Mouse (Mus musculus): ENCODE data around the gene BC017158.

The BC017158 gene

GRCm38 (mm10) chr7:128254978-128255377 lies 43.0 kb downstream of the BC017158 start:
- no peak for DNase-seq

DNA sequence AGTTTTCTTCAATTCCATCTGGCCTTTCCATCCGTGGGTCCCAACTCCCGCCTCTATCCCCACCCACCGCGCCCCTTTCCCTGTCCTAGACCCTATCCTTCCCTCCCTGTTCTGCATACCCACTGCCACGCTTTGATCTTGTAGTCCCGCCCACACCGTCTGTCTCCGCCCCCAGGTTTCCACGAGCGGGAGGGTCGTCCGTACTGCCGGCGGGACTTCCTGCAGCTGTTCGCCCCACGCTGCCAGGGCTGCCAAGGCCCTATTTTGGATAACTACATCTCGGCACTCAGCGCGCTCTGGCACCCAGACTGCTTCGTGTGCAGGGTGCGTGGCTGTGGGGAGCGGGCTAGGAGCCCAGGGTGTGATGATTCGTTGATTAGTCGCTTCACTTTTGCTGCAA lies 45.4 kb downstream of the BC017158 start:
- peak; percentile 74 for DNase-seq

GRCm38 (mm10) chr7:128251946-128252345 lies 46.0 kb downstream of the BC017158 start:
- no peak for DNase-seq

GRCm38 (mm10) chr7:128249998-128250397 lies 48.0 kb downstream of the BC017158 start:
- no peak for DNase-seq

- no peak for DNase-seq
Measured at GRCm38 (mm10) chr7:128248081-128249042, 49.6 kb downstream of the BC017158 start.

- DNase-seq, result peak; percentile 94
Measured at GRCm38 (mm10) chr7:128247443-128247842, 50.5 kb downstream of the BC017158 start.

DNA sequence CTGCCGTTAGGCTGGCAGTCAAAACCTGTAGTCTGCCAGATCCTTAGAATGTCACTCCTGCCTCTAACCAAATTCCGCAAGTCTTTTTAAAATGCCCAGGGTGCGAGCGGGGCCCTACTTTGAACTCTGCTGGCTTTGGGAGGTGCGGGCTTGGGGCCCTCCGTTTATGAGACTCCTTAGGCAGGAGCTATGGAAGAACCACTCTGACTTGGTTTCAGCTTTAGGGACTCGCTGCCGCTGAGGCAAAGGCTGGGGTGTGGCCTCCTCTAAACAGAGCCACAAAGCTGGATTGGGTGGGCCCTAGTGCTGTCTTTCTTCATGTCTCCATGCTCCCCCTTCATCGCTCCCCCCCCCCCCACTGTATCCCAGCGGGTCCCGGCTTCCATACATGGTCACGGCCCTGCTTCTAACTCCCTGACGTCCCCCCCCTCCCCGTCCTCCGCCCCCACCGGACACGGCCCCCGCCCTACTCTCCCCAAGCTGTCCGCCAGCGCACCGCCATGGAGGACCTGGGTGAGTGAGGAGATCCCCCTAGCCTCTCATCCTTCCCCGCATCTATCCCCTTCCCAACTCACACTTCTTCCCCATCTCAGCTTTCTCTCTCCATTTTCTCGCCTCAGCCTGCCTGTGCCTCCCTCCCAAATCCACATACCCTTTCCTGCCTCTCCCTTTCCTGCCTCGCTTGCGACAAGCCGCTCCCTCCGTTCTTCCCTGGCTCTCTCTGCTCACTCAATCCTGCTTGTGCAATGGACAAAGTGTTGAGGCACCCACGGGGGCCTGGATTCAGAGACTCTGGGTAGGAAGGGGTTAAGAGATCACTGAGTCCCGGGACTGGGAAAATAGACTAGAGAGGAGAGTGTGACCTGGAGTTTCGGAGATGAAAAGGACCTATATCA lies 51.2 kb downstream of the BC017158 start, which contains the start of gene Tgfb1i1:
Tgfb1i1 (plus strand) TSS at position 317 of the 896 bp plus-strand sequence.
- peak; percentile 68 for DNase-seq

DNA sequence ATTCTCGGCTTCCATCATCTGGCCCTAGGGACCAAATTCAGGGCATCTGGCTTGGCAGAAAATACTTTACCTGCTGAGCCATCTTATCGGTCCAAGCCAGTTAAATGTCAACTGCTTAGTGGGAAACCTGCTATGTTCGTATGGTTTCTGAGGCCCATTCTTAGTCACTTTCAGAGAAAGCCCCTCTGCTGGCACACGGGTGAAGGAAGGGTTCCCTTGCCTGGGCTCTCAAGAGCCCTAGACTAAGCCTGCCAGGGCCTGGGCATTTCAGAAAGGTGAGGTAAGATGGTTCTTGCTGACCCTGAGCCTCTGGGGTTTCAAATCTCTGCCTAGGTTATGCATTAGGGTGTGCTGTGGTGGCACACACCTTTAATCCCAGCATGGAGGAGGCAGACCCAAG lies 52.4 kb downstream of the BC017158 start:
- DNase-seq, result no peak

- no peak for DNase-seq
Measured at GRCm38 (mm10) chr7:128244410-128245025, 53.5 kb downstream of the BC017158 start.

DNA sequence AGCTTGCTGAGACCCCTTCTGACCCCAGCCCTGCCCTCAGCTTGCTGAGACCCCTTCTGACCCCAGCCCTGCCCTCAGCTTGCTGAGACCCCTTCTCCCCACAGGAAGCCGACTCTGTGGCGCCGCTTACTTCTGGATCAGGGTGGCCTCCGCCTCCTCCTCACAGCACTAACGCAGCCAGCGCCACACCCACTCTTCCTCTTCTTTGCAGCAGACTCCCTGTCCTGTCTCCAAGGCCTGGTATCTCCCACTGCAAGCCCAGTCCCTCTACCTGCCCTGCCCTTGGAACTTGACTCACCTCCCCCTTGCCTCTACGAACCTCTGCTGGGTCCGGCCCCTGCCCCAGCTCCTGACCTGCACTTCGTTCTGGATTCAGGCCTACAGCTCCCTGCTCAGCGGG lies 54.0 kb downstream of the BC017158 start:
- no peak for DNase-seq

GRCm38 (mm10) chr7:128242331-128242730 lies 55.6 kb downstream of the BC017158 start:
- no peak for DNase-seq

- no peak for DNase-seq
Measured at GRCm38 (mm10) chr7:128240131-128240784, 57.7 kb downstream of the BC017158 start.

DNA sequence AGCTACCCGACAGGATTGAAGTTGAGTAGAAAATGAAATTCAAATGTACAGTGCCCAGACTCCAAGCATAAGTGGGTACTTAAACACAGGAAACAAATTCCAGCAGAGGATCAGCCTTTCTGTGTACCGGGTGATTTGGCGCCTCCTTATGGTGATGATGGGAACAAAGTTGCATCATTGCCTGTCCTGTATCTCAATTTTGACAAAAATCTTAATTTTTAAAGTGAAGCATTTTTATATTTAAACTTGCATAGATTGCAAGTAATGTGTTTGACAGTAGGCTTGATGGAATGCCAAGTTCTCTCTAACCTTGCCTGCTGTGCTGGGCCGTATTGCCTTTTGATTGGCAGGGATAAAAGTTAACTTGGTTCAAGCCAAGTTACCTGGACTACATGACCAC lies 59.0 kb downstream of the BC017158 start:
- DNase-seq, result peak; percentile 70

DNA sequence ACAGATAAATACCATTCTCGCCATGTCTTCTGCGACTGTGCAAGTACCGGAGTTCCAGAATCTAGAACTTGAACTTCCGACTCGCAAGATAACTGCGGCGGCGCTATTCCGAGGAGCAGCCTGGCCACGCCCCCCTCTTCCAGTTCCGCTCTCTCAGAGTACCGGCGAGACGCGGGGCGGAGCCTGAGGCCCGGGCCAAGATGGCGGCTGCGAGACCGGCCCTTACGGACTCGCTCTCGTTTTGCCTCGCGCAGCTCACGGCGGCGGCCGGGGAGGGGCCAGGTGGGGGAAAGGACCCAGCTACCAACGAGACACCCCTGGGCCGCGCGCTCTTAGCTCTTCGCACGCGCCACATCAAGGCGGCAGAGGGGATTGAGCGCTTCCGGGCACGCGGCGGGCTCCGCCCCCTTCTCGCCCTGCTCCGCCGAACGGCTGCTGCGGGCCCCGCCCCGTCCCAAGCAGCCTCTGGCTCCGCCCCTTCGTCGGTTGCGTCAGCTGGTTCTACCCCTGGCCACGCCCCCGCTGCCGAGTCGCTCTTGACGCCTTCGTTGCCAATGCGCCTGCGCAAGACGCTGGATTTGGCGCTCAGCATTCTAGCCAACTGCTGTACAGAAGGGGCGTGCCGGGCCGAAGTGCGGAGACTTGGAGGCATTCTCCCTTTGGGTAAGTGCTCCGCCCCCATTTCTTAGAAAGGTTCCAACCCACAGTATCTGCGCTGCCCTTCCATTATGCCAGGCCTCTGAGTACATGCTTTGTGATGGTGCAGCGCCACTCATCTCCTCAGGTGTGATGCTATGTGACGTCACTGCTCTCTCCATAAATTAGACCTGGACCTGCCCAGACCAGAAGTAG lies 59.8 kb downstream of the BC017158 start, which contains the start of gene 9130023H24Rik:
9130023H24Rik (minus strand) TSS at position 105 of the 852 bp plus-strand sequence.
- peak; percentile 100 for DNase-seq

DNA sequence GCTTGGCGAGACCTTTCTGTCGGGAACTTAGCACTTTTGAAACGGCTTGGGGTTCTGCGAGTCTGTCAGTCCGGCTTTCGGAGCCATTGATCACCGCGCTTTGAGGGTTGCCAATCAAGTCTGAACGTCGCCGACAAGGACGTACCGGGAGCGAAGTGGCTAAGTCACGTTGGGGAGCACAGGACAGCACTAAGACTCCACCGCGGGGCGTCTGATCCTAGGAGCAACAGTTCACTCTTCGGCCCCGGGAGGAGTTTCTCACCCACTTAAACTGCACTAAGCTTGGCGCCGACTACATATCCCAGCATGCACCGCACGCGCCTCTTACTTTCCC lies 60.4 kb downstream of the BC017158 start:
- no peak for DNase-seq

- DNase-seq, result peak; percentile 88
Measured at GRCm38 (mm10) chr7:128236856-128237592, 60.9 kb downstream of the BC017158 start, which contains the start of gene Armc5. Gene Armc5 (plus strand): TSS chr7:128237342.

- DNase-seq, result no peak
Measured at GRCm38 (mm10) chr7:128236426-128236825, 61.5 kb downstream of the BC017158 start.

GRCm38 (mm10) chr7:128235481-128235880 lies 62.5 kb downstream of the BC017158 start:
- DNase-seq, result no peak

- DNase-seq, result no peak
Measured at GRCm38 (mm10) chr7:128234796-128235195, 63.2 kb downstream of the BC017158 start.

- peak; percentile 21 for DNase-seq
Measured at GRCm38 (mm10) chr7:128231741-128232140, 66.2 kb downstream of the BC017158 start.

All from embryo, embryonic 11 days (tissue).